Mouse (Mus musculus) brain, embryonic 14.5 days (tissue): ENCODE measurements around the gene Creb5.

Source experiments
- CTCF ChIP-seq: fragments of 200-500 bp; IDR thresholded peaks from 2 replicates; pipeline ENCODE4 v1.5.1; 2012; ENCODE audit warnings: inconsistent platforms, mild to moderate bottlenecking, moderate library complexity, borderline replicate concordance; ENCODE audit not compliant: insufficient read depth, insufficient read length; ENCODE audit errors: extremely low read depth
- POLR2A ChIP-seq: fragments of 200-500 bp; IDR thresholded peaks from 2 replicates; pipeline ENCODE4 v1.6.1; 2012; ENCODE audit warnings: mild to moderate bottlenecking, inconsistent platforms, borderline replicate concordance; ENCODE audit not compliant: poor library complexity, insufficient read depth, insufficient read length, severe bottlenecking; ENCODE audit errors: extremely low read depth

DNA sequence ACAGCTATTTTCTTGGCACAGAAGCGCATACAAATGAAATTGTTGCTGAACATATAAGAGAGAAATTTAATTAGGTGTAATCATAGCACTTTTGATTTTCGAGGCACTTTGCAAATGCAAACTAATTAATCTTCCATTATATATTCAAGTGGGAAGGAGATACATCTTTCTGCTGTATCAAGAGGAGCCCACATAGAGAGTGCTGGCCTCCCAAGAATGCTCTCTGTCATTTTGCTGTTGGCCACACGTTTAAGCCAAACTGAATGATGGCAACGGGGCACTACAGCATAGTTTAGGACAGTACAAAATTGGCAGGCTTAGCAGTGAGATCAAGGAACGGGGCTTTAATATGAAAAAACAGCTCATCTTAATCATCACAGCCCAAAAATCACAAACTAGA is 356.4 kb downstream of the Creb5 start:
- no peak for TF ChIP-seq POLR2A
- TF ChIP-seq CTCF: no peak
